Mouse (Mus musculus) testis, adult 2 months (tissue): ENCODE data around the gene Palld. TPM values are rescaled to one million over a fixed set of nuclear protein-coding genes. Genes with fewer than 3 reads are reported as not detected.

Experiments used
- H3K27ac ChIP-seq: fragments of 200-500 bp; 2 replicates; pipeline ENCODE4 v1.5.1; 2012; ENCODE audit warnings: low read depth, low read length; ENCODE audit not compliant: control insufficient read depth, insufficient read depth
- H3K27me3 ChIP-seq: fragments of 200-500 bp; 2 replicates; pipeline ENCODE4 v1.6.1; 2012; ENCODE audit warnings: mild to moderate bottlenecking, low read length, moderate library complexity; ENCODE audit not compliant: control insufficient read depth, insufficient read depth
- H3K36me3 ChIP-seq: fragments of 200-500 bp; 2 replicates; pipeline ENCODE4 v1.6.1; 2012; ENCODE audit warnings: mild to moderate bottlenecking, low read length; ENCODE audit not compliant: control insufficient read depth, insufficient read depth
- H3K4me1 ChIP-seq: fragments of 200-500 bp; 2 replicates; pipeline ENCODE4 v1.6.1; 2012; ENCODE audit warnings: low read length; ENCODE audit not compliant: control insufficient read depth, insufficient read depth
- H3K4me3 ChIP-seq: fragments of 200-500 bp; 2 replicates; pipeline ENCODE4 v1.5.1; 2012; ENCODE audit warnings: low read depth, mild to moderate bottlenecking, low read length, moderate library complexity, mixed read lengths; ENCODE audit not compliant: control insufficient read depth
- CTCF ChIP-seq: fragments of 200-500 bp; IDR thresholded peaks from 2 replicates; pipeline ENCODE4 v1.5.1; 2012; ENCODE audit warnings: low read depth, mild to moderate bottlenecking, inconsistent platforms, low read length, moderate library complexity; ENCODE audit not compliant: control insufficient read depth, insufficient read depth, insufficient replicate concordance
- POLR2A ChIP-seq: fragments of 200-500 bp; IDR thresholded peaks from 2 replicates; pipeline ENCODE4 v1.6.1; 2012; ENCODE audit warnings: low read depth, mild to moderate bottlenecking, inconsistent platforms, low read length, moderate library complexity; ENCODE audit not compliant: control insufficient read depth
- polyA plus RNA-seq: library from polyadenylated mRNA; depleted of rRNA; stranded (reverse); fragments of >200 nt; gene quantifications from 2 replicates; pipeline ENCODE4 v1.2.3, GENCODE M21; 2012

The Palld gene
- polyA plus RNA-seq, 1 experiment = 7.8 TPM

- Histone ChIP-seq H3K4me1 (peaks cover 3% of the 10 kb centered on the region), H3K36me3 (no peaks in the 10 kb centered on the region), H3K4me3 (no peak overlapping the region), H3K27me3 (no peaks in the 10 kb centered on the region), H3K27ac (no peak overlapping the region)
- no peak for TF ChIP-seq POLR2A
- TF ChIP-seq CTCF = no peak
Observed at GRCm38 (mm10) chr8:61623485-61624417, 278.7 kb downstream of the Palld start.

- H3K27me3 ChIP-seq = no peaks in the 10 kb centered on the region
- H3K36me3 ChIP-seq = no peaks in the 10 kb centered on the region
- H3K27ac ChIP-seq = no peak overlapping the region
- no peak for TF ChIP-seq CTCF
- TF ChIP-seq POLR2A = no peak
- no peak overlapping the region for H3K4me3 ChIP-seq
- peaks cover 3% of the 10 kb centered on the region for H3K4me1 ChIP-seq
Observed at GRCm38 (mm10) chr8:61621300-61621699, 281.2 kb downstream of the Palld start.

DNA sequence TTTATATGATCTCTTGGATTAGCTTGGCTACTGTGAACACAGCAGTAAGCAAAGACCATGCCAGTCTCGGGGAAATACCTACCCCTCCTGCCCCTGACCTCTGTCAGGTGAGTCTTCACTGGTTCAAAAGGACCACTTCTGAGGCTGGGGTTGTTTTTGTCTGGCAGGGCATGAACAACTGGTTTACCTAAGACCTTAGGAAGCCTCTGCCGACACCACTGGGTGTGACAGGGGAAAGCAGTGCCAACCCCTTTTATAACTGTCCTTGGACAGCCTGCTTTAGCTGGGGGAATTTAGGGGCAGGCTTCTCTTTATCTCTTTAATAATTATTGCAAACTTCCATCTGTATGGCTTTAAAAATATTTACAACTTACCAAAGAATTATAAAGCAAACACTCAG, 284.8 kb downstream of the Palld start:
- TF ChIP-seq POLR2A (no peak), CTCF (no peak)
- Histone ChIP-seq H3K4me3 (no peak overlapping the region), H3K27me3 (no peaks in the 10 kb centered on the region), H3K36me3 (no peaks in the 10 kb centered on the region), H3K27ac (no peak overlapping the region), H3K4me1 (no peaks in the 10 kb centered on the region)

GRCm38 (mm10) chr8:61617049-61617448, 285.4 kb downstream of the Palld start:
- no peak for TF ChIP-seq CTCF
- Histone ChIP-seq H3K36me3 (no peaks in the 10 kb centered on the region), H3K4me3 (no peak overlapping the region), H3K27me3 (no peaks in the 10 kb centered on the region), H3K4me1 (no peaks in the 10 kb centered on the region), H3K27ac (no peak overlapping the region)

DNA sequence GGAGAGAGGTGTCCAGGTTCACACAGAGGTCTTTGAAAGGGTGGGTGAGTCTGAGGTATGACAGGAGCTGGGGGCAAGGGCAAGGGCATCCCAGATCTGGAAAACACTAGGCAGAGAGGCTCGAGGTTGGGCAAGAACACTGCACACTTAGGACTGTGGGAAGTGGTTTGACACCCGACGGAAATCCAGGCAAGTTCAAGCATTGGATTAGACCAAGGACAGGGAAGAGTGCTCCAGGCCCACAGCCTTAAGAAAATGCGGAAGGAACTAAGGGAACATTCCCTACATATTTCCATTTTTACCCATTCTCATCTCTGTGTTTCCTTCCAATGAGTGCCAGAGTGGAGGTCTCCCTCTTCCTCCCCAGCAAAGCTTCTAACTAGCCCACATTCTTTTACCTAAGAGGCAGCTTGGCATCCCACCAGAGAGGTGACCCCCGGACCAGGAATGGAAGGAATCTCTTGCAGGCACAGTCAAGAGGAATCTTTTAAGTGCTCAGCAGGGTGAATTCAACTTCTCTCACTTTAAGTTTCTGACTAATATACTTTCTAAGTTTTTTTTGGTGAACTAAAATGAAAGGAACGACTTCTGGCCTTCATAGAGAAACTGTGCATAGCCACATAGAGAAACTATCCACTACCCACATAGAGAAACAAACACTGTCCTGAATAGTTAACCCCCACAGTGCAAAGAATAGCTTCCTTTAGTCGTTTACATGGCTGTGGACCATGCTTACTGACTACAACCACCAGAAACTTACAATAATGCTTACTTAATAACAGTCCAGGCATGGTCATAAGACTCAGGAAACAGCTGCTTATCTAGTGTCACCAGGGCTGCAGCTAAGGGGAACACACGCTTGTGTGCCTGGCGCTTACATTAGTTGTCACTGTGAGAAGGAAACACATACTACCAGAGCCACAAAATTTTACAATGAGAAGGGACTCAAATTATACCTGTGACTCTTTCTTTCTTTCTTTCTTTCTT, 286.5 kb downstream of the Palld start:
- Histone ChIP-seq H3K4me1 (no peaks in the 10 kb centered on the region), H3K27ac (no peak overlapping the region), H3K36me3 (no peaks in the 10 kb centered on the region), H3K4me3 (no peak overlapping the region), H3K27me3 (no peaks in the 10 kb centered on the region)
- TF ChIP-seq CTCF (no peak), POLR2A (no peak)

- no peaks in the 10 kb centered on the region for H3K27me3 ChIP-seq
- no peak overlapping the region for H3K27ac ChIP-seq
- TF ChIP-seq POLR2A = no peak
- no peak for TF ChIP-seq CTCF
- no peaks in the 10 kb centered on the region for H3K4me1 ChIP-seq
- H3K4me3 ChIP-seq = no peak overlapping the region
- no peaks in the 10 kb centered on the region for H3K36me3 ChIP-seq
Observed at GRCm38 (mm10) chr8:61611741-61612140, 290.7 kb downstream of the Palld start.

DNA sequence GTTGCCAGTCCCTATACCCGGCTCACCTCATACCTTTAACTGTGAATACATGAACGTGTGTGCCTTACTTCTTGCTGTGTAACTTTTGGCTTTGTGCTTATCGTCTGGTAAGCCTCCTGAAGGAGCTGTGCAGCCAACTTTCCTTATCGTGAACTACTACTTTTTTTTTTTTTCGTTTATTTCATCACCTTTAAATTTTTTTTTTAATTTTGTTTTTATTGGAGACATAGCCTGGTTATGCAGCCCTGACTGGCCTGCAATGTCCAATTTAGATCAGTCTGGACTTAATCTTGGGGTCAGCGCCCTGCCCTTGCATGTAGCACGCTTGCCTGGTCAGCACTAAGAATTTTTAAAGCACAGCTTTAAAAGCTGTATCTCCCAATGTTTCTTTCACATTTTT, 291.4 kb downstream of the Palld start:
- Histone ChIP-seq H3K4me3 (no peak overlapping the region), H3K27ac (no peak overlapping the region)
- TF ChIP-seq POLR2A (no peak), CTCF (no peak)

GRCm38 (mm10) chr8:61610546-61610945, 291.9 kb downstream of the Palld start:
- Histone ChIP-seq H3K27me3 (no peaks in the 10 kb centered on the region), H3K27ac (no peak overlapping the region), H3K4me1 (no peaks in the 10 kb centered on the region), H3K4me3 (no peak overlapping the region), H3K36me3 (no peaks in the 10 kb centered on the region)
- TF ChIP-seq CTCF = no peak
- TF ChIP-seq POLR2A = no peak

More for the DNA sequence above, 291.4 kb downstream of the Palld start:
- H3K4me1 ChIP-seq = no peaks in the 10 kb centered on the region
- H3K36me3 ChIP-seq = no peaks in the 10 kb centered on the region
- H3K27me3 ChIP-seq = no peaks in the 10 kb centered on the region
